Mouse (Mus musculus) heart, embryonic 15.5 days (tissue): ENCODE results near the gene Parp16. TPM values are rescaled to one million over a fixed set of nuclear protein-coding genes. Genes with fewer than 3 reads are reported as not detected.
A peak's percentile ranks its signal among the peaks of the same experiment; 100 is the strongest.

Experiments used
- ATAC-seq: fragments of 200-750 bp; cut with Nextera tagmentation; replicated peaks from 2 replicates; pipeline ENCODE4 v1.8.0; 2017; ENCODE audit warnings: low read depth, moderate TSS enrichment; ENCODE audit not compliant: insufficient number of reproducible peaks, insufficient read depth, low FRiP score
- H3K27ac ChIP-seq: fragments of 300-500 bp; sonication (generic); 2 replicates; pipeline ENCODE4 v1.5.1; 2015; ENCODE audit warnings: mild to moderate bottlenecking, inconsistent platforms
- H3K27me3 ChIP-seq: fragments of 300-500 bp; sonication (generic); 2 replicates; pipeline ENCODE4 v1.6.1; 2015; ENCODE audit warnings: inconsistent platforms
- H3K36me3 ChIP-seq: fragments of 300-500 bp; sonication (generic); 2 replicates; pipeline ENCODE4 v1.6.1; 2015; ENCODE audit warnings: mild to moderate bottlenecking, inconsistent platforms
- H3K4me1 ChIP-seq: fragments of 300-500 bp; sonication (generic); replicated peaks from 2 replicates; pipeline ENCODE4 v1.6.1; 2015; ENCODE audit warnings: inconsistent platforms
- H3K4me2 ChIP-seq: fragments of 300-500 bp; sonication (generic); 2 replicates; pipeline ENCODE4 v1.6.1; 2015; ENCODE audit warnings: inconsistent platforms, mild to moderate bottlenecking, moderate library complexity
- H3K4me3 ChIP-seq: fragments of 300-500 bp; sonication (generic); 2 replicates; pipeline ENCODE4 v1.5.1; 2015; ENCODE audit warnings: mild to moderate bottlenecking, inconsistent platforms
- H3K9ac ChIP-seq: fragments of 300-500 bp; sonication (generic); 2 replicates; pipeline ENCODE4 v1.6.1; 2015; ENCODE audit warnings: mild to moderate bottlenecking, inconsistent platforms
- H3K9me3 ChIP-seq: fragments of 300-500 bp; sonication (generic); replicated peaks from 2 replicates; pipeline ENCODE4 v1.6.1; 2016; ENCODE audit warnings: inconsistent platforms
- WGBS: fragments of 180-500 bp; shearing (Covaris S2); methylation state at CpG from one replicate; pipeline ENCODE4 v1.1.7; 2015; ENCODE audit warnings: mixed read lengths; 5-methylcytosine and 5-hydroxymethylcytosine counted together
- polyA plus RNA-seq: library from polyadenylated mRNA; unstranded; fragments of >200 nt; fragmentation: Nextera tagmentation; extraction: Ambion mirVana; gene quantifications from 2 replicates; pipeline ENCODE4 v1.2.1, GENCODE M21; 2015

The Parp16 gene
- polyA plus RNA-seq: 5.3 and 5.8 TPM in 2 replicates

- Histone ChIP-seq H3K4me2 (peak within 1 kb of the TSS; percentile 42), H3K36me3 (no peaks in the 10 kb centered on the region), H3K27ac (peak within 1 kb of the TSS; percentile 96), H3K9me3 (no peaks in the 10 kb centered on the region), H3K9ac (peak within 1 kb of the TSS; percentile 46), H3K27me3 (no peaks in the 10 kb centered on the region), H3K4me3 (peak within 1 kb of the TSS; percentile 12; the same call in 1 of the 2 replicates), H3K4me1 (peaks cover 34% of the 10 kb centered on the region)
- WGBS: 64% methylated on average over 4 of the region's 4 CpGs
- ATAC-seq: no peak
Observed at GRCm38 (mm10) chr9:65195053-65195452, at the start of gene Parp16. Gene Parp16 (plus strand): TSS chr9:65195353.

- H3K9me3 ChIP-seq: no peaks in the 10 kb centered on the region
- H3K27me3 ChIP-seq: peaks cover 25% of the 10 kb centered on the region
- no peak overlapping the region for H3K4me2 ChIP-seq
- WGBS: 74% methylated on average over 5 of the region's 5 CpGs
- no peak overlapping the region for H3K9ac ChIP-seq
- no peak for ATAC-seq
- no peak overlapping the region for H3K4me3 ChIP-seq
- no peaks in the 10 kb centered on the region for H3K36me3 ChIP-seq
- no peak overlapping the region for H3K27ac ChIP-seq
- H3K4me1 ChIP-seq: peaks cover 12% of the 10 kb centered on the region
Observed at GRCm38 (mm10) chr9:65146001-65146400, 49.2 kb upstream of the Parp16 start.

- H3K36me3 ChIP-seq: no peaks in the 10 kb centered on the region
- H3K27ac ChIP-seq: no peak overlapping the region
- H3K4me2 ChIP-seq: no peak overlapping the region
- no peaks in the 10 kb centered on the region for H3K9me3 ChIP-seq
- peaks cover 9% of the 10 kb centered on the region; the same call in 1 of the 2 replicates for H3K27me3 ChIP-seq
- H3K4me1 ChIP-seq: peaks cover 3% of the 10 kb centered on the region; the same call in 1 of the 2 replicates
- 76% methylated on average over 7 of the region's 7 CpGs for WGBS
- ATAC-seq: no peak
- no peak overlapping the region for H3K9ac ChIP-seq
- no peak overlapping the region for H3K4me3 ChIP-seq
Observed at GRCm38 (mm10) chr9:65148507-65148906, 46.6 kb upstream of the Parp16 start.

GRCm38 (mm10) chr9:65152711-65153330 lies 42.3 kb upstream of the Parp16 start:
- no peak for ATAC-seq
- no peak overlapping the region for H3K27ac ChIP-seq
- WGBS: 63% methylated on average over 6 of the region's 6 CpGs
- no peak overlapping the region for H3K4me2 ChIP-seq
- peaks cover 19% of the 10 kb centered on the region for H3K4me1 ChIP-seq
- H3K9ac ChIP-seq: no peak overlapping the region
- H3K4me3 ChIP-seq: no peak overlapping the region
- no peaks in the 10 kb centered on the region for H3K36me3 ChIP-seq
- peaks cover 10% of the 10 kb centered on the region; the same call in 1 of the 2 replicates for H3K27me3 ChIP-seq
- no peaks in the 10 kb centered on the region for H3K9me3 ChIP-seq

- WGBS: 30% methylated on average over 5 of the region's 5 CpGs
- Histone ChIP-seq H3K4me3 (no peak overlapping the region), H3K4me2 (no peak overlapping the region), H3K27me3 (peaks cover 11% of the 10 kb centered on the region), H3K27ac (no peak overlapping the region), H3K9ac (no peak overlapping the region), H3K36me3 (no peaks in the 10 kb centered on the region), H3K9me3 (no peaks in the 10 kb centered on the region), H3K4me1 (peaks cover 19% of the 10 kb centered on the region)
- no peak for ATAC-seq
Observed at GRCm38 (mm10) chr9:65153331-65153711, 41.8 kb upstream of the Parp16 start.

GRCm38 (mm10) chr9:65154692-65155455 lies 40.3 kb upstream of the Parp16 start:
- Histone ChIP-seq H3K27ac (no peak overlapping the region), H3K27me3 (peaks cover 20% of the 10 kb centered on the region), H3K36me3 (no peaks in the 10 kb centered on the region), H3K9me3 (no peaks in the 10 kb centered on the region), H3K4me3 (no peak overlapping the region), H3K9ac (no peak overlapping the region), H3K4me1 (peaks cover 19% of the 10 kb centered on the region), H3K4me2 (no peak overlapping the region)
- 67% methylated on average over 9 of the region's 9 CpGs for WGBS
- no peak for ATAC-seq

GRCm38 (mm10) chr9:65156604-65157003 lies 38.5 kb upstream of the Parp16 start:
- ATAC-seq: no peak
- Histone ChIP-seq H3K4me3 (no peak overlapping the region), H3K27ac (no peak overlapping the region), H3K9ac (no peak overlapping the region), H3K9me3 (no peaks in the 10 kb centered on the region), H3K27me3 (peaks cover 32% of the 10 kb centered on the region), H3K4me2 (peak overlapping the region; percentile 29), H3K36me3 (no peaks in the 10 kb centered on the region), H3K4me1 (peaks cover 19% of the 10 kb centered on the region)
- 9% methylated on average over 8 of the region's 8 CpGs for WGBS

GRCm38 (mm10) chr9:65157631-65158030 lies 37.5 kb upstream of the Parp16 start:
- Histone ChIP-seq H3K9ac (no peak overlapping the region), H3K4me1 (peaks cover 23% of the 10 kb centered on the region), H3K9me3 (no peaks in the 10 kb centered on the region), H3K27ac (no peak overlapping the region), H3K27me3 (peaks cover 43% of the 10 kb centered on the region), H3K36me3 (no peaks in the 10 kb centered on the region), H3K4me2 (no peak overlapping the region), H3K4me3 (no peak overlapping the region)
- 23% methylated on average over 6 of the region's 6 CpGs for whole genome bisulfite sequencing
- no peak; the same call in 1 of the 2 replicates for ATAC-seq

GRCm38 (mm10) chr9:65161188-65161587 lies 34.0 kb upstream of the Parp16 start:
- 58% methylated on average over 4 of the region's 4 CpGs for WGBS
- no peak overlapping the region for H3K9ac ChIP-seq
- H3K4me3 ChIP-seq: no peak overlapping the region
- H3K36me3 ChIP-seq: no peaks in the 10 kb centered on the region
- no peaks in the 10 kb centered on the region for H3K9me3 ChIP-seq
- H3K27me3 ChIP-seq: peaks cover 65% of the 10 kb centered on the region
- peaks cover 28% of the 10 kb centered on the region for H3K4me1 ChIP-seq
- no peak overlapping the region for H3K4me2 ChIP-seq
- no peak overlapping the region for H3K27ac ChIP-seq
- no peak for ATAC-seq

GRCm38 (mm10) chr9:65161881-65162280 lies 33.3 kb upstream of the Parp16 start:
- no peaks in the 10 kb centered on the region for H3K9me3 ChIP-seq
- H3K27me3 ChIP-seq: peaks cover 60% of the 10 kb centered on the region
- H3K4me2 ChIP-seq: no peak overlapping the region
- H3K36me3 ChIP-seq: no peaks in the 10 kb centered on the region
- no peak overlapping the region for H3K9ac ChIP-seq
- no peak overlapping the region for H3K27ac ChIP-seq
- no peak for ATAC-seq
- no peak overlapping the region for H3K4me3 ChIP-seq
- peaks cover 21% of the 10 kb centered on the region for H3K4me1 ChIP-seq
- WGBS: 42% methylated on average over 8 of the region's 8 CpGs

GRCm38 (mm10) chr9:65162711-65163639 lies 32.2 kb upstream of the Parp16 start:
- H3K27me3 ChIP-seq: peaks cover 56% of the 10 kb centered on the region
- 0 out of 2 replicates have a peak, but pooled peaks have one; percentile 39 for ATAC-seq
- no peak overlapping the region for H3K27ac ChIP-seq
- no peaks in the 10 kb centered on the region for H3K36me3 ChIP-seq
- H3K4me2 ChIP-seq: peak overlapping the region; percentile 95
- no peaks in the 10 kb centered on the region for H3K9me3 ChIP-seq
- peak overlapping the region; percentile 55 for H3K4me3 ChIP-seq
- WGBS: 2% methylated on average over 64 of the region's 69 CpGs
- peak overlapping the region; percentile 53 for H3K9ac ChIP-seq
- peaks cover 12% of the 10 kb centered on the region for H3K4me1 ChIP-seq
